Mouse (Mus musculus) MEL (cell line): ENCODE results near the gene Sdsl. TPM values are rescaled to one million over a fixed set of nuclear protein-coding genes. Genes with fewer than 3 reads are reported as not detected.
A peak's percentile ranks its signal among the peaks of the same experiment; 100 is the strongest.
"Not testable (repeated sequence)": the region's sequence is repeated elsewhere in the genome, so short reads cannot be mapped to it uniquely, and the experiment has no call there.

Experiments
- DNase-seq: peaks from one replicate; pipeline ENCODE4 v3.0.0; 2011; ENCODE audit warnings: low read depth, low spot score
- H3K27ac ChIP-seq: 2 replicates; pipeline ENCODE4 v1.5.1; 2012; ENCODE audit warnings: low read depth, mild to moderate bottlenecking, control low read depth, low read length, moderate library complexity; ENCODE audit not compliant: control insufficient read depth
- H3K27me3 ChIP-seq, 2 experiments: fragments of 150-350 bp in 1 of 2; sonication (generic) in 1 of 2; 2 replicates each; pipeline ENCODE4 v1.6.1; 2012; ENCODE audit warnings: low read length in 2 of 2, mild to moderate bottlenecking in 2 of 2, improper control_type of control experiment in 1 of 2, moderate library complexity in 1 of 2; ENCODE audit not compliant: insufficient read depth in 2 of 2, control insufficient read depth in 1 of 2
- H3K36me3 ChIP-seq, 2 experiments: 2 replicates each; pipeline ENCODE4 v1.6.1; 2012 to 2014; ENCODE audit warnings: low read length in 2 of 2, improper control_type of control experiment in 1 of 2, inconsistent platforms in 1 of 2, mild to moderate bottlenecking in 1 of 2; ENCODE audit not compliant: insufficient read depth in 2 of 2, control insufficient read depth in 1 of 2
- H3K4me1 ChIP-seq, 2 experiments: fragments of 150-350 bp in 1 of 2; sonication (generic) in 1 of 2; 2 replicates each; pipeline ENCODE4 v1.6.1; 2012; ENCODE audit warnings: low read length in 2 of 2, improper control_type of control experiment in 1 of 2, mild to moderate bottlenecking in 1 of 2; ENCODE audit not compliant: insufficient read depth in 2 of 2, control insufficient read depth in 1 of 2
- H3K4me3 ChIP-seq, 2 experiments: fragments of 150-350 bp in 1 of 2; sonication (generic) in 1 of 2; 2 replicates each; pipeline ENCODE4 v1.5.1; 2012; ENCODE audit warnings: low read depth in 2 of 2, low read length in 2 of 2, mild to moderate bottlenecking in 2 of 2, moderate library complexity in 2 of 2, control low read depth in 1 of 2, improper control_type of control experiment in 1 of 2; ENCODE audit not compliant: control insufficient read depth in 1 of 2, insufficient read depth in 1 of 2
- H3K79me2 ChIP-seq: 2 replicates; pipeline ENCODE4 v1.6.1; 2012; ENCODE audit warnings: mild to moderate bottlenecking, low read length, moderate library complexity; ENCODE audit not compliant: control insufficient read depth, poor library complexity, insufficient read depth
- H3K9ac ChIP-seq: 2 replicates; pipeline ENCODE4 v1.6.1; 2012; ENCODE audit warnings: low read depth, mild to moderate bottlenecking, control low read depth, low read length, moderate library complexity; ENCODE audit not compliant: control insufficient read depth, poor library complexity, severe bottlenecking
- H3K9me3 ChIP-seq: fragments of 150-350 bp; sonication (generic); replicated peaks from 2 replicates; pipeline ENCODE4 v1.6.1; 2012; ENCODE audit warnings: mild to moderate bottlenecking, low read length, improper control_type of control experiment, moderate library complexity; ENCODE audit not compliant: insufficient read depth
- BHLHE40 ChIP-seq: IDR thresholded peaks from 2 replicates; pipeline ENCODE4 v1.6.1; 2012; ENCODE audit warnings: low read depth, mild to moderate bottlenecking, inconsistent platforms, low read length, improper control_type of control experiment, borderline replicate concordance
- CHD1 ChIP-seq: IDR thresholded peaks from 2 replicates; pipeline ENCODE4 v1.6.1; 2012; ENCODE audit warnings: low read depth, mild to moderate bottlenecking, inconsistent platforms, low read length, improper control_type of control experiment
- CHD2 ChIP-seq: IDR thresholded peaks from 2 replicates; pipeline ENCODE4 v1.6.1; 2011; ENCODE audit warnings: low read length, improper control_type of control experiment
- CTCF ChIP-seq, 3 experiments: IDR thresholded peaks in 2 of 3; conservative IDR thresholded peaks in 1 of 3; 2 replicates each; pipeline ENCODE4 v1.5.1; 2011 to 2012; ENCODE audit warnings: low read length in 3 of 3, low read depth in 2 of 3, mild to moderate bottlenecking in 2 of 3, improper control_type of control experiment in 1 of 3, inconsistent platforms in 1 of 3, mixed read lengths in 1 of 3, moderate library complexity in 1 of 3; ENCODE audit not compliant: control insufficient read depth in 1 of 3, insufficient read depth in 1 of 3, poor library complexity in 1 of 3, severe bottlenecking in 1 of 3
- E2F4 ChIP-seq: IDR thresholded peaks from 2 replicates; pipeline ENCODE4 v1.6.1; 2011; ENCODE audit warnings: low read depth, low read length, improper control_type of control experiment, borderline replicate concordance
- GABPA ChIP-seq: IDR thresholded peaks from 2 replicates; pipeline ENCODE4 v1.6.1; 2012; ENCODE audit warnings: low read depth, mild to moderate bottlenecking, inconsistent platforms, low read length, improper control_type of control experiment, moderate library complexity
- MAFK ChIP-seq: IDR thresholded peaks from 2 replicates; pipeline ENCODE4 v1.6.1; 2011; ENCODE audit warnings: low read depth, mild to moderate bottlenecking, low read length, improper control_type of control experiment, borderline replicate concordance
- MAX ChIP-seq: IDR thresholded peaks from 2 replicates; pipeline ENCODE4 v1.6.1; 2011; ENCODE audit warnings: low read length, improper control_type of control experiment
- MAZ ChIP-seq: IDR thresholded peaks from 2 replicates; pipeline ENCODE4 v1.6.1; 2012; ENCODE audit warnings: low read depth, mild to moderate bottlenecking, inconsistent platforms, low read length, improper control_type of control experiment
- MEF2A ChIP-seq: IDR thresholded peaks from 2 replicates; pipeline ENCODE4 v1.6.1; 2014; ENCODE audit warnings: low read depth, mild to moderate bottlenecking, inconsistent platforms, low read length, improper control_type of control experiment; ENCODE audit not compliant: poor library complexity, insufficient replicate concordance, severe bottlenecking; ENCODE audit errors: extremely low read depth
- MXI1 ChIP-seq: IDR thresholded peaks from 2 replicates; pipeline ENCODE4 v1.6.1; 2011; ENCODE audit warnings: mild to moderate bottlenecking, low read depth, low read length, improper control_type of control experiment
- MYB ChIP-seq: IDR thresholded peaks from 2 replicates; pipeline ENCODE4 v1.6.1; 2011; ENCODE audit warnings: mild to moderate bottlenecking, low read depth, low read length, improper control_type of control experiment
- TBP ChIP-seq: IDR thresholded peaks from 2 replicates; pipeline ENCODE4 v1.8.0; 2011; ENCODE audit warnings: low read depth, low read length, improper control_type of control experiment
- UBTF ChIP-seq: IDR thresholded peaks from 2 replicates; pipeline ENCODE4 v1.6.1; 2012; ENCODE audit warnings: low read depth, mild to moderate bottlenecking, inconsistent platforms, low read length, improper control_type of control experiment, moderate library complexity, borderline replicate concordance; ENCODE audit not compliant: insufficient read depth
- USF1 ChIP-seq: IDR thresholded peaks from 2 replicates; pipeline ENCODE4 v1.6.1; 2014; ENCODE audit warnings: low read depth, mild to moderate bottlenecking, inconsistent platforms, low read length, improper control_type of control experiment, moderate library complexity
- ZC3H11A ChIP-seq: IDR thresholded peaks from 2 replicates; pipeline ENCODE4 v1.6.1; 2012; ENCODE audit warnings: low read depth, mild to moderate bottlenecking, inconsistent platforms, low read length, improper control_type of control experiment
- ZKSCAN1 ChIP-seq: IDR thresholded peaks from 2 replicates; pipeline ENCODE4 v1.6.1; 2012; ENCODE audit warnings: low read depth, mild to moderate bottlenecking, inconsistent platforms, low read length, improper control_type of control experiment, moderate library complexity
- polyA plus RNA-seq, 2 experiments: library from polyadenylated mRNA; stranded (reverse) in 1 of 2; unstranded in 1 of 2; fragments of >175 nt in 1 of 2; fragments of >200 nt in 1 of 2; gene quantifications; 2 replicates each; pipeline versions ENCODE4 v1.2.1 to v1.2.4; 2012; ENCODE audit warnings: low replicate concordance in 2 of 2, low read depth in 1 of 2; ENCODE audit not compliant: insufficient read length in 2 of 2, insufficient read depth in 1 of 2, missing spikeins in 1 of 2
- total RNA-seq: library from RNA; depleted of rRNA; stranded (reverse); fragments of 300-350 nt; gene quantifications from 2 replicates; pipeline ENCODE4 v1.2.3, GENCODE M21; 2012

The Sdsl gene
- total and polyA plus RNA-seq, 3 experiments = 12.1 to 21.0 TPM; not detected in 1

DNA sequence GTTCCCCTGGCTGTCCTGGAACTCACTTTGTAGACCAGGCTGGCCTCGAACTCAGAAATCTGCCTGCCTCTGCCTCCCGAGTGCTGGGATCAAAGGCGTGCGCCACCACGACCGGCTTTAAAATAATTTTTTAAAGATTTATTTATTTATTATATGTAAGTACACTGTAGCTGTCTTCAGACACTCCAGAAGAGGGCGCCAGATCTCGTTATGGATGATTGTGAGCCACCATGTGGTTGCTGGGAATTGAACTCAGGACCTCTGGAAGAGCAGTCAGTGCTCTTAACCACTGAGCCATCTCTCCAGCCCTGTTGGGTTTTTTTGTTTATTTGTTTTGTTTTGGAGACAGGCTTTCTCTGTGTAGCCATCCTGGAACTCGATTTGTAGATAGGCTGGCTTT, 28.0 kb upstream of the Sdsl start:
- not testable (repeated sequence) for H3K36me3 ChIP-seq
- peaks cover 13% of the 10 kb centered on the region for H3K79me2 ChIP-seq
- TF ChIP-seq CTCF (IDR thresholded peaks at IDR 0.05 in 2 of 3, conservative IDR thresholded peaks at IDR 0.05 in 1 of 3; ENCODE audit: control insufficient read depth in 1 of 3, insufficient read depth in 1 of 3, low read depth in 2 of 3, low read length in 3 of 3, poor library complexity in 1 of 3, severe bottlenecking in 1 of 3) = peak in 1 of 3 experiments; percentile 13; a peak in 2 of 6 replicates
- TF ChIP-seq, all 39 proteins: peak for 1; not testable (repeated sequence) for 38
- not testable (repeated sequence) for H3K4me1 ChIP-seq, H3K27ac ChIP-seq, H3K27me3 ChIP-seq, DNase-seq, H3K4me3 ChIP-seq, H3K9me3 ChIP-seq, H3K9ac ChIP-seq

DNA sequence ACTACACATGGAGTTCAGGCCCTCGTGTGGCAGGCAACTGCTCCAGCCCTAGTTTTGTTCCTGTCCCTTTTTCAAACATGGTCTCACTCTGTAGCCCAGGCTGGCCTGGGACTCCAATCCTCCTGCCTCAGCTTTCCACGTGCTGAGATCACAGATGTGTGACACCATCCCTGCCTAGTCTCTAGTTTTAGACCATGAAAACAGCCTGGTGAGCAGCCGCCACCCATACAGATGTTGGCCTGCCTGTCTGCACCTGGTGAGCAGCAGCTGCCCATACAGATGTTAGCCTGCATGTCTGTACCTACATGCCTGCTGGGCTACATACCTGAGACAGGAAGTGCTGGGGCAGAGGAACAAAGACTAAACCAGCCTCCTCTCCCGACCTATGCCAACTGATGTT, 26.6 kb upstream of the Sdsl start:
- TF ChIP-seq BHLHE40 (no peak), CHD2 (no peak), MAZ (no peak), E2F4 (no peak), MYB (no peak), ZKSCAN1 (no peak), USF1 (no peak), MAFK (no peak), ZC3H11A (no peak), MAX (no peak), GABPA (no peak)
- peaks cover 0 to 4% of the 10 kb centered on the region in 2 experiments; a peak in 2 of 4 replicates for H3K36me3 ChIP-seq

DNA sequence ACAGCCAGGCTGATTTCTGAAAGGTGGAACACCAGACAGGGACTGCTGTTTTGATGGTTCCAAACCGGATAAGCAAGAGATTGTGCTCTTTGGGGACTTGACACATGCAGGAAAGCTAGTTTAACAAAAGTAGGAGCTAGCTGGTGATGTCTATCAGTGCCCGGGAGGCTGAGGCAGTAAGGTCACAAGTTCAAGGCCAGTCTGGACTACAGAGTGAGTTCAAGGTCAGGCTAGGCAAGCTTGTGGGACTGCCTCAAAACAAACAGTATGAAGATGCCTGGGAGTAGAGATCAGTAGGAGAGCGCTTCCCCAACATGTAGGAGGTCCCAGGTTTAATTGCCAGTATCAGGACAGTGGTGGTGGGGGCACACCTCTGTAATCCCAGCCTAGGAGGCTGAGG, 24.5 kb upstream of the Sdsl start:
- no peak overlapping the region for H3K4me3 ChIP-seq
- no peaks in the 10 kb centered on the region; a peak in 1 of 4 replicates for H3K36me3 ChIP-seq

More for the DNA sequence above, 26.6 kb upstream of the Sdsl start:
- Histone ChIP-seq H3K79me2 (peaks cover 13% of the 10 kb centered on the region), H3K4me3 (no peak overlapping the region), H3K4me1 (peaks cover 0 to 7% of the 10 kb centered on the region in 2 experiments; a peak in 3 of 4 replicates), H3K27me3 (no peaks in the 10 kb centered on the region), H3K9ac (no peak overlapping the region), H3K27ac (no peak overlapping the region), H3K9me3 (no peaks in the 10 kb centered on the region)
- no peak for DNase-seq

More for the DNA sequence above, 24.5 kb upstream of the Sdsl start:
- H3K79me2 ChIP-seq = peaks cover 1% of the 10 kb centered on the region; the same call in 1 of the 2 replicates
- H3K27ac ChIP-seq = no peak overlapping the region
- no peak for TF ChIP-seq MEF2A
- TF ChIP-seq CHD1 = no peak
- TF ChIP-seq UBTF = no peak
- TF ChIP-seq MXI1 = no peak
- TF ChIP-seq MAFK = no peak
- TF ChIP-seq CTCF (IDR thresholded peaks at IDR 0.05 in 2 of 3, conservative IDR thresholded peaks at IDR 0.05 in 1 of 3; ENCODE audit: control insufficient read depth in 1 of 3, insufficient read depth in 1 of 3, low read depth in 2 of 3, low read length in 3 of 3, poor library complexity in 1 of 3, severe bottlenecking in 1 of 3) = no peak
- TF ChIP-seq TBP = no peak
- DNase-seq = no peak
- no peaks in the 10 kb centered on the region for H3K27me3 ChIP-seq
- H3K4me1 ChIP-seq = peaks cover 0 to 1% of the 10 kb centered on the region in 2 experiments; a peak in 2 of 4 replicates
- no peaks in the 10 kb centered on the region for H3K9me3 ChIP-seq
- no peak overlapping the region for H3K9ac ChIP-seq
